Mouse (Mus musculus) limb, embryonic 14.5 days (tissue): Measurements from ENCODE around the gene 1500009C09Rik. TPM values are rescaled to one million over a fixed set of nuclear protein-coding genes. Genes with fewer than 3 reads are reported as not detected.

Source experiments
- ATAC-seq: fragments of 200-750 bp; cut with Nextera tagmentation; 2 replicates; pipeline ENCODE4 v1.8.0; 2017; ENCODE audit warnings: low read depth, moderate number of reproducible peaks, moderate TSS enrichment; ENCODE audit not compliant: low FRiP score
- DNase-seq: peaks from one replicate; pipeline ENCODE4 v3.0.0-alpha.2; 2015; ENCODE audit warnings: low spot score
- H3K27ac ChIP-seq: fragments of 300-500 bp; sonication (generic); replicated peaks from 2 replicates; pipeline ENCODE4 v1.5.1; 2014; ENCODE audit warnings: low read depth, mild to moderate bottlenecking, low read length, moderate library complexity, mixed read lengths
- H3K27me3 ChIP-seq: fragments of 300-500 bp; sonication (generic); 2 replicates; pipeline ENCODE4 v1.6.1; 2014; ENCODE audit warnings: low read length, mixed read lengths; ENCODE audit not compliant: control insufficient read depth, insufficient read depth
- H3K36me3 ChIP-seq: fragments of 300-500 bp; sonication (generic); 2 replicates; pipeline ENCODE4 v1.6.1; 2014; ENCODE audit warnings: mild to moderate bottlenecking, low read length, moderate library complexity, mixed read lengths; ENCODE audit not compliant: control insufficient read depth, insufficient read depth
- H3K4me1 ChIP-seq: fragments of 300-500 bp; sonication (generic); 2 replicates; pipeline ENCODE4 v1.6.1; 2014; ENCODE audit warnings: antibody characterized with exemption, low read length, mixed read lengths; ENCODE audit not compliant: control insufficient read depth, insufficient read depth
- H3K4me2 ChIP-seq: fragments of 300-500 bp; sonication (generic); replicated peaks from 2 replicates; pipeline ENCODE4 v1.6.1; 2014; ENCODE audit warnings: low read depth, mild to moderate bottlenecking, low read length, moderate library complexity; ENCODE audit not compliant: severe bottlenecking
- H3K4me3 ChIP-seq: fragments of 300-500 bp; sonication (generic); replicated peaks from 2 replicates; pipeline ENCODE4 v1.5.1; 2014; ENCODE audit warnings: low read length
- H3K9ac ChIP-seq: fragments of 300-500 bp; sonication (generic); 2 replicates; pipeline ENCODE4 v1.6.1; 2014; ENCODE audit warnings: mild to moderate bottlenecking, low read depth, low read length, moderate library complexity; ENCODE audit not compliant: severe bottlenecking
- H3K9me3 ChIP-seq: fragments of 300-500 bp; sonication (generic); 2 replicates; pipeline ENCODE4 v1.6.1; 2016; ENCODE audit warnings: low read length; ENCODE audit not compliant: control insufficient read depth
- POLR2A ChIP-seq: fragments of 200-500 bp; IDR thresholded peaks from 2 replicates; pipeline ENCODE4 v1.8.0; 2012; ENCODE audit warnings: inconsistent platforms, mild to moderate bottlenecking, moderate library complexity, borderline replicate concordance; ENCODE audit not compliant: insufficient read depth, insufficient read length; ENCODE audit errors: extremely low read depth
- WGBS: fragments of 180-500 bp; shearing (Covaris S2); extraction: QIAGEN DNeasy Blood & Tissue Kit; methylation state at CpG from one replicate; pipeline ENCODE4 v1.1.7; 2014; 5-methylcytosine and 5-hydroxymethylcytosine counted together
- polyA plus RNA-seq, 2 experiments: library from polyadenylated mRNA; depleted of rRNA in 1 of 2; stranded (reverse) in 1 of 2; unstranded in 1 of 2; fragments of >200 nt; fragmentation: Nextera tagmentation in 1 of 2; extraction: Ambion mirVana in 1 of 2; gene quantifications; 2 replicates each; pipeline versions ENCODE4 v1.2.1 to v1.2.3; 2012 to 2014

The 1500009C09Rik gene
- polyA plus RNA-seq, 2 experiments, result 0.40 TPM; not detected in 1

DNA sequence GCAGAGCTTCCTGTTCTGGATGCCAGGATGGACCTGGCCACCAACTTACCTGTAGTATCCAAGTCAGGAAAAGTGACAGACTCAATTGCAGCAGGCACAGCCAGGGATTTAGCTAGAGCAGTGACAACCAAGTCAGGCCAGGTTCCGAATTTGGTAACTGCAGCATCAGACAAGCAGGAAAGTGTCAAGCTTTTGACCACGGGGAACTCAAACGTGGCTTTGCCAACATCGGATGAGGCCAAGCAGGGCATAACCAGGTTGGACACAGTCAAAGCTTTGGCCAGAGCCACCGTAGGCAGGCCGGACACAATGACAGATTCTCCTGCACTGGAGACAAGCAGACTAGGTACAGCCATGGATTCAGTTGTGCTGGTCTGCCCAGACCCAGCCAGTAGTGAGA is 20.1 kb downstream of the 1500009C09Rik start:
- no peak for ATAC-seq
- Histone ChIP-seq H3K4me1 (peaks cover 9% of the 10 kb centered on the region), H3K27me3 (peaks cover 17% of the 10 kb centered on the region), H3K27ac (no peak overlapping the region), H3K9me3 (no peaks in the 10 kb centered on the region), H3K9ac (no peak overlapping the region), H3K4me2 (no peak overlapping the region), H3K4me3 (no peak overlapping the region), H3K36me3 (no peaks in the 10 kb centered on the region)
- DNase-seq, result no peak
- 83% methylated on average over 6 of the region's 6 CpGs for WGBS
- TF ChIP-seq POLR2A, result no peak

DNA sequence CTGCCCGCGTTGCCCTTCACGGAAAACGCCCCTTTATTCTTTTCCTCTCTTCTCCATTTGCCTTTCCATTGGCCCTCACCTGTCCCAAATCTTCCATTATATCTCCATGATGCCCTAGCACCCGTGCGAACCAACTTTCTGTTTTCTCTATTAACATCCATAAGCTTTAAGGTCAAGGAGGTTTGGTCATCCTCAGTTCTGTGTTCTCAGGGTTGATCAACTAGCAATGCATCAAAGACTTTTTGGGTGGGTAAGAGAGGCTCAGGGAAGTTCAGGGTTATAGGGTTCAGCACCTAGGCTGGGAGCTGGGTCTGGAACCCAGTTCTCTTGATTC is 22.4 kb downstream of the 1500009C09Rik start, which contains the start of gene Sept3:
Sept3 (plus strand) TSS at position 301 of the 334 bp plus-strand sequence.
- Histone ChIP-seq H3K27me3 (peaks cover 17% of the 10 kb centered on the region), H3K9me3 (no peaks in the 10 kb centered on the region), H3K4me2 (peak within 1 kb of the TSS; percentile 97), H3K27ac (0 out of 2 replicates have a peak within 1 kb of the TSS, but pooled peaks have one; percentile 19), H3K9ac (peak within 1 kb of the TSS; percentile 73), H3K4me3 (peak within 1 kb of the TSS; percentile 61), H3K4me1 (peaks cover 9% of the 10 kb centered on the region), H3K36me3 (no peaks in the 10 kb centered on the region)
- WGBS, result 30% methylated on average over 6 of the region's 6 CpGs
- DNase-seq (no peak), ATAC-seq (no peak)
- no peak for TF ChIP-seq POLR2A

DNA sequence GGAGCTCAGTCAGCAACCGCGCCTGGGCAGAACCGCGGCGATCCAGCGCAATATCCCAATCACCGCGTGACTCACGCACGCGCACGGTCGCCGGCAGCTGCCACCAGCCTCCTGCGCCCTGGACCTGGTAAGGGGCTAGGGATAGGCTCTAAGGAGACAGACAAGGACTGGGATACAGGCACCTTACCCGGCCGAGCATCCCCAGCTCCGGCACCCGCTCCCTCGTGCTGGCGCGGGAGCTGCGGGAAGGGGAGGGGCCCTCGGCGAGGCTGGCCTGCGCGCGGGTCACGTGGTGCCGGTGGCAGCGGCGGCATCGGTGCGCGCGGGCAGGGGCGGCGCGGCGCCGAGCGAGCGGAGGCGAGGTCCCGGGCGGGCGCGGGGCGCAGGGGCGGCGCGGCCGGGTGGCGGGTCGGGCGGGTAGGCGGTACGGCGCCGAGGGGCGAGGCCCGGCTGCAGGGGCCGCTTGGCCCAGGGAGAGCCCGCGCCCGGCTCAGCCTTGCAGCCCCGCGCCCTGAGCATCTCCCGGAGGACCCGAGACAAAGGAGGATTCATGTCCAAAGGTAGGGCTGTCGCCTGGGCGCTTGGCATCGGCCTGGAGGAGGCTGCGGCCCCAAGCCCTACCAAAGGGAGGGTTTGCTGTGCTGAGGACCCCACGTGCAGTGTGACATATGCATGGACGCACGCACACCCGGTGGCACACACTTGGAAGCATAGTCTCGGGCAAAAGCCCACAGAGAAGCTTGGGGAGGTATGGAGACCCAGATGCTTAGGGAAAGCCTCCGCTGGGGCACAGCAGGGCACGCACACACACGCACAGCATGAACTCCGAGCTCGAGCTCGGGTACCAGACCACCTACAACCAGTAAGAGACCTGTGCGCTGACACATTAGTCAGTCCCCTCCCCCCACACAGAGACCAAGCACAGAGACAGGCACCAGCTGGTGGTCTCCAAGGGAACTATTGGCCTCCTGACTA is 23.0 kb downstream of the 1500009C09Rik start:
- peak overlapping the region; percentile 61 for H3K4me3 ChIP-seq
- peaks cover 9% of the 10 kb centered on the region for H3K4me1 ChIP-seq
- peak overlapping the region; percentile 73 for H3K9ac ChIP-seq
- 0 out of 2 replicates have a peak overlapping the region, but pooled peaks have one; percentile 19 for H3K27ac ChIP-seq
- no peaks in the 10 kb centered on the region; the same call in 1 of the 2 replicates for H3K36me3 ChIP-seq
- H3K9me3 ChIP-seq, result no peaks in the 10 kb centered on the region
- H3K4me2 ChIP-seq, result peak overlapping the region; percentile 97
- under 1% methylated on average over 59 of the region's 86 CpGs for WGBS
- ATAC-seq (peak; percentile 53; the same call in 1 of the 2 replicates), DNase-seq (no peak)
- TF ChIP-seq POLR2A, result no peak
- peaks cover 17% of the 10 kb centered on the region for H3K27me3 ChIP-seq

DNA sequence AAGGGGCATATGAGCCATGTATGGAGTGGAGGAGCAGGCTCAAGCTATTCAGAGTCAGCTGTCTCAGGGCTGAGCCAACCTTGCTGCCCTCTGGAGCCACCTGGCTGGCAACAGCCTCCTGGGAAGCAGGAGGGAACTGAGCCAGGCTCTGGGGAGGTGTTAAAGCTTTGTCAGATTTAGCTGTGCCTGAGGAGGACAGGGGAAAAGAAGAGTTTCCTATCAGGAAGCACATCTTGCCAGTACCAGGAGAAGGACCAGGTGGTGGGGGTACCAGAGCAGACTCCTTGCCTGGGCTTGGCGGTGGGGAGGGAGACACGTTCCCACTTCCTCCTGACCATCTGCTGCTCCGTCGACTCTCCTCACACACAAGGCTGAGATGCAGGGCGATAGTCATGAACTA is 25.4 kb downstream of the 1500009C09Rik start:
- ATAC-seq, result no peak
- Histone ChIP-seq H3K4me2 (no peak overlapping the region), H3K9ac (no peak overlapping the region), H3K9me3 (no peaks in the 10 kb centered on the region), H3K4me1 (peaks cover 9% of the 10 kb centered on the region), H3K4me3 (no peak overlapping the region), H3K27me3 (peaks cover 17% of the 10 kb centered on the region), H3K27ac (no peak overlapping the region), H3K36me3 (peaks cover 3% of the 10 kb centered on the region)
- no peak for DNase-seq
- WGBS, result 84% methylated on average over 5 of the region's 5 CpGs
- TF ChIP-seq POLR2A, result no peak

DNA sequence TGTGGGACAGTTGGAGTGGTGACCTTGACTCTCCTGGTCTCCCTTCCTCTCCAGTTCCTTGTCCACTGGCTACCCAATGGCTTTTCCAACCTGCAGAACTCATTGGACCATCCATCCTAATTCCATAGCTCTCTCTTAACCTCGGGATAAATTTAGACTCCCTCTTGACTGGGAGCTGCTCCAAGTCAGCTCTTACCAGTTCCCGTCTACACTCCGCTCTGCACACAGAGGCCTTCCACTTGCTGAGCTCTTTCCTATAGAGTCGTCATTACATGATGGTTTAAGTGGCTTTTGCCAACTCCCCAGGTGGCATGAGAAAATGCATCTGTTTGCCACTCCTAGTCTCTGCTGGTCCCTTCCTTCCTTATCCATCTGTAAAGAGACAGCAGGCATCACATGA is 28.4 kb downstream of the 1500009C09Rik start:
- no peak overlapping the region for H3K4me2 ChIP-seq
- DNase-seq (no peak), ATAC-seq (no peak)
- H3K4me3 ChIP-seq, result no peak overlapping the region
- no peaks in the 10 kb centered on the region for H3K27me3 ChIP-seq
- no peaks in the 10 kb centered on the region for H3K9me3 ChIP-seq
- peaks cover 17% of the 10 kb centered on the region for H3K36me3 ChIP-seq
- H3K4me1 ChIP-seq, result peaks cover 7% of the 10 kb centered on the region
- TF ChIP-seq POLR2A, result no peak
- 73% methylated on average over 4 of the region's 4 CpGs for WGBS
- H3K9ac ChIP-seq, result no peak overlapping the region
- no peak overlapping the region for H3K27ac ChIP-seq
